Mouse (Mus musculus): ENCODE measurements around the gene Shf. TPM values are rescaled to one million over a fixed set of nuclear protein-coding genes. Genes with fewer than 3 reads are reported as not detected.

Gene Shf
- total RNA-seq, 4 experiments from 2014 or later: 56.6 to 66.5 (median 61.5) TPM

- DNase-seq (ENCODE audit: low spot score in 2 of 2): no peak
Measured at GRCm38 (mm10) chr2:122370101-122370750, 1.3 kb upstream of the Shf start.

DNA sequence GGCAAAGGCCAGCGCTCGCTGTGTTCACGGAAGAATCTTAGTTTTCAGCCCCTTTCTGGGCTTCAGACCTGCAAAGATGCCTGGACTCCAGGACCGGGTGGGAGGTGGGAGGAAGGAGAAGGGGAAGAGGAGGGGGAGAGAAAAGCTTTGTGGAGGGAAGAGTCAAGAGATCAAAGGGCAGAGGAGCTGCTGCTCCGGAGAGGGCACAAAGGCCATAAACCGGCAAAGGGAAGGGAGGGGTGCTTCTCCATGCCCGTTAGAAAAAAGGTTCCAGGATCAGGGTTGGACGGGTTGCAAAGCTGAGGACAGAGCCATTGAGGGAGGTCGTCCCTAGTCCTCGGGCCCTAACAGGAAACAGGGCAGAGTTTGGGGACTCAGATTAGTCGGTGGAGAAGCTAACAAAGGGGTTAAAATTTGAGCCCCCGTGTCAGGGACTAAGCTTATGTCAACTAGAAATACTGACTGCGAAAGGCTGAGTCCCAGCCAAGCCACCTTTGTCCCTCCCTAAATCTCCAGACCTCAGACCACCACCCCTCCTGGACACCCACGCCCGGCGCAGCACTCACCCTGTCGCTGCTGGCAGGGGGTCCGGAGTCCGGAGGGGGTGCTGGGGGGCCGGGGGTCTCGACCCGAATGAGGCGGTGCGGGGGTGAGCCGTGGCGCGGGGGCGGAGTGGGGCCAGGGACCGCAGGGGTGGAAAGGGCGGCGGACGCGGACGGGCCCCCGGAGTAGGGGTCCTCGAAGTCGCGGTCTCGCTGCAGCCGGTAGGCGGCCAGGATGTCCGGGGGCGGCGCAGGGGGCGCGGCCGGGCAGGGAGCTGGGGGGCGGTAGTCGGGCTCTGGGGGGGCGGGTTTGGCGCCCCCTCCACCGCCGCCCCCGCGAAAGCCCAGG, 636 bp downstream of the Shf start:
- DNase-seq (ENCODE audit: low spot score in 2 of 2): no peak

GRCm38 (mm10) chr2:122367701-122368080, 1.3 kb downstream of the Shf start:
- no peak for DNase-seq (ENCODE audit: low spot score in 2 of 2)

DNA sequence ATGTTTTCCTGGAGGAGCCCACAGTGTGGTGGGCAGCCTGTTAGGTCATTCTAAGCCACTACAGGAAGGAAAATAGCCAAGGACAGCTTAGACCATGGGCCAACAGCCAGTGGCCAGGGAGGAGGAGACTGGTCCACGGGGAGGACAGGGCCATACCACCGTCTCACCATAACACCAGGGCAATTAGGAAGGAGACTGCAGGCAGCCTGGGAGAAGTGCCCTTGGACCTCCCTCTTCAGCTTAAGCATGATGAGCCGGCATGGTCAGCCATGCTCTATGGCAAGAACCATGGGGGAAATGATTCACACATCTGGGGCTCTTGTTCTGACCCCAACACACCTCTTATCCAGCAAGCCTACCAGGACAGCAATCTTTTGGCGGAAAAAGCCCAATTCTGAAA, 1.8 kb downstream of the Shf start:
- DNase-seq (ENCODE audit: low spot score in 2 of 2): no peak

DNA sequence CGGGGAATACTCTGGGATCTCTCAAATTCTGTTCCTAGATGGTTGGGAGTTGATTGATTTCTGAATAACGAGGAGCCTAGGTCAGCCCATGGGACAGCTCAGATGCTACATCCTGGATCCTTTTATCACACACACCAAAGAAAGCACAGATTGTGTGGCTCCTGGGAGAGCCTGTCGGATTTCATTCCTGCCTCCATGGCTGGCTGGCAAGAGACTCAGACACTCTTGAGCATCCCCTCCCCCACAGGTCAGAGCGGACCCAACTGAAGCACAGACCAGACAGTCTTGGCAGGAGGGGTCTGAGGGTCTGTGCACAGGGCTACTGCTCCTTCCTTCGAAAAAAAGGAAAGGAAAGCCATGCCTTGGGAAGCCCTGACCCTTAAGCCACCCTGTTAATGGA, 2.3 kb downstream of the Shf start:
- no peak for DNase-seq (ENCODE audit: low spot score in 2 of 2)

DNA sequence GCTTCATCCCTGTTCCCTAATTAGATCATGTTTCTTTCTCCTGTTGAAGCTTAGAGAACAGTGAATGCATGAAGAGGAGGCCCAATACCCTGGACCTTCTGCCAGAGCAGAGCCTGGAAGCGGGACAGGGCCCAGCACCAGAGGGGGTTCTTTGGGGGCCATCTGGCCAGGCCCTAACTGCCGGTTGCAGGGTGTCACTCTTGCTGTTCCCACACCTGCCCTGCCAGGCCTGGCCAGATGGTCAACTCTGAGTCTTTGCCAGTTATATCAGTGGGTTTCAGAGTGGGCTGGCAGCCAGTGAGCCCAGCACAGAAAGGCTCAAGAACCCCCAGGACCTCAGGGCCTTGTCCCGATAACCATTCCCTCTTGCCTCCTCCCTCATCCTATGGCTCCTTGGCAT, 2.9 kb downstream of the Shf start:
- DNase-seq (ENCODE audit: low spot score in 2 of 2): no peak

- DNase-seq (ENCODE audit: low spot score in 2 of 2): no peak
Measured at GRCm38 (mm10) chr2:122365244-122365866, 3.6 kb downstream of the Shf start.

DNA sequence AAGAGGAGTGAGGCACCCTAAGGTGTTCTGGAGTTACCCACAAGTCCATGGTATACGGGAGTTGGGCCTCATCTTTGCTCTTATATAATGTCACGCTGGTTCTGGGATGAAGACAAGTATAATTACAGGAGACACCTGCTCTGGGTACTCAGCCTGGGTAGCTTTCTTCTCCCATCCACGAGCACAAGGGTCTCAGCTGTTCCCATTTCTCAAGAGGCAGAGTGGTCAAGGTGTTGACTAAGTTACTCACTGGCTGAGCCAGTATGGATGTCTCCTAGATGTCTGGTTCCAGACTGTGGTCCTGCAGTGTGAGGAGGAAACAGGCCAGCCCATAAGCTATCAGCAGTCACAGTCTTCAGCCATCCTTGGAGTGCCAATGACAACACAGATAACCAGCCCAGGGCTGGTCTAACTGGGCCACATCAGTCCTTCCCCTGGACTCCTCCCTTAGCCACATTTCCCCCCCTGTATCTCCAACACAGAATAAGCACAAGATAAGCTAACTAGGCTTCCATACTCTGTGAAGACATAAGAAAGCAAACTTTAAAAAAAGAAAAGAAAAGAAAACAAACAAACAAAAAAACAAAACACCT, 4.5 kb downstream of the Shf start:
- DNase-seq (ENCODE audit: low spot score in 2 of 2): no peak

DNA sequence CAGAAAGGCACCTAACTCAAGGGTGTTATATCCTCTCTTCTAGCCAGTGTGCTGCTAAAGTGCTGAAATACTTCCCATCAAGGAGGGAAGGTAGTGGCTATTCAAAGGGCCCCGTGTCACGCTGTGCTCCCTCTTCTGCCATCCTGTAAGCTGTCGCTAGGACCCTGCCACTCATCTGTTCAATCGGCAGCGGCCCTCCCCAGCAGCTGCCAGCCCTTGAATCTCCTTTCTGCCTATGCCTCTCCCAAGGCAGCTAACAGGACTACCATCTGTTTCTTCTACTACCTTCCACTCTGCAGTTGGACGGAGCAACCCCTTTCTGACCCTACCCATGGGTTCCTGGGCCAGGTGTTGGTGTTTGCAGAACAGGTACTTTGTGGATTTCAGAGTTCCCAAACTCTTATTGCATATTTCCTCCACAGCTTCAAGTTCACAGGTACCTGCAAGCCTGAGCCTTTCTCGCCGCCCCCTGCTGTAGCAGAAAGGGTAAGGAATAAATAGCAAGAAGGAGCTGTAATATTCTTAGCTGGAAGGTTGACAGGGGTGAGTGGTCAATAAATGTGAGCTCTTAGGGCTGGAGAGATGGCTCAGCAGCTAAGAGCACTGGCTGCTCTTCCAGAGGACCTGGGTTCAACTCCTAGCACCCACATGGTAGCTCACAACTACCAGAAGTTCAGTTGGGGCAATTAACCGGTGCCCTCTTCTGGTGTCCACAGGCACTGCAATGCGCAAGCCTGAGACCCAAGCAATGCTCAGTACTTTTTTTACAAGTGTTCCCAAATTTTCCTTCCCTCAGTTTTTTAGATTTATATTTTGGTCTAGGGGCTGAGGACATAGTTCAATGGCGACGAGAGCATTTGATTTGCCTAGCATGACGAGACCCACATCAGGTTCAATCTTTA, 6.1 kb downstream of the Shf start:
- no peak for DNase-seq (ENCODE audit: low spot score in 2 of 2)

DNA sequence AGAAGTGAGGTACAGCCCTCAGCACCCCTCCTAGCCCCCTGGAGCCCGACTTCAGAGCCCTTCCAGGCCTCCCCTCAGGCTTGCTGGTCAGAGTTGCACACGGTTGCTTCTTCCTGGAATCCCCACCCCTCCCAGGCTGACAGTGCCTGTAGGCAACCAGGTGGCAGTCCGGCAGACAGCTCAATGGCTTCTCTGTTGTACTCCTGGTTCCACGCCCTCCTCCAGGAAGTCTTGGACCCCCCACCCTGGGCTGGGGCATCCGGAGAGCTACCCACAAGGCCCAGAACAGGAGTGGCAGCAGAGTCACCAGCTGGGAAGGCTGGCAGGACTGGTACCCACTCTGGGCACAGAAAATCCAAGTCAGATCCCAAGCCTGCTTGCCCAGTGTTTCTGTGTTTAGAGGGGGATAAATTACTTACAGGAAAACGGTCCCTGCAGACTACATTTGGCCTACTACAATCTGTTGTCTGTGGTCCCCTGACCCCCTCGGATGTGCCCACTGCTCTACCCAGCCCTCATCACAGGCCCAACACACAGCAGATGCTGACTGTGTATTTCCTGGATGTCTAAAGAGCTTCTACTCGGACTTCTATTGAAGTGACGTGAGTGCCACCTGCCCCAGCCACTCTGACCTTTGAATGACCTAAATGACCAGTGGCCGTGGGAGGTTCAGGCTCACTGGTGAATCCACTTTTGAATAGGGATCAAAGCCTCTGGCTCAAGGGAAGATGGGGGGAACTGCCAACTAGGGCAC, 6.9 kb downstream of the Shf start:
- DNase-seq (ENCODE audit: low spot score in 2 of 2): no peak

GRCm38 (mm10) chr2:122361181-122361580, 7.8 kb downstream of the Shf start:
- DNase-seq (ENCODE audit: low spot score in 2 of 2): no peak

GRCm38 (mm10) chr2:122360310-122360709, 8.7 kb downstream of the Shf start:
- no peak for DNase-seq (ENCODE audit: low spot score in 2 of 2)

GRCm38 (mm10) chr2:122356187-122356586, 12.8 kb downstream of the Shf start:
- no peak for DNase-seq (ENCODE audit: low spot score in 2 of 2)

GRCm38 (mm10) chr2:122355389-122355788, 13.6 kb downstream of the Shf start:
- no peak for DNase-seq (ENCODE audit: low spot score in 2 of 2)

DNA sequence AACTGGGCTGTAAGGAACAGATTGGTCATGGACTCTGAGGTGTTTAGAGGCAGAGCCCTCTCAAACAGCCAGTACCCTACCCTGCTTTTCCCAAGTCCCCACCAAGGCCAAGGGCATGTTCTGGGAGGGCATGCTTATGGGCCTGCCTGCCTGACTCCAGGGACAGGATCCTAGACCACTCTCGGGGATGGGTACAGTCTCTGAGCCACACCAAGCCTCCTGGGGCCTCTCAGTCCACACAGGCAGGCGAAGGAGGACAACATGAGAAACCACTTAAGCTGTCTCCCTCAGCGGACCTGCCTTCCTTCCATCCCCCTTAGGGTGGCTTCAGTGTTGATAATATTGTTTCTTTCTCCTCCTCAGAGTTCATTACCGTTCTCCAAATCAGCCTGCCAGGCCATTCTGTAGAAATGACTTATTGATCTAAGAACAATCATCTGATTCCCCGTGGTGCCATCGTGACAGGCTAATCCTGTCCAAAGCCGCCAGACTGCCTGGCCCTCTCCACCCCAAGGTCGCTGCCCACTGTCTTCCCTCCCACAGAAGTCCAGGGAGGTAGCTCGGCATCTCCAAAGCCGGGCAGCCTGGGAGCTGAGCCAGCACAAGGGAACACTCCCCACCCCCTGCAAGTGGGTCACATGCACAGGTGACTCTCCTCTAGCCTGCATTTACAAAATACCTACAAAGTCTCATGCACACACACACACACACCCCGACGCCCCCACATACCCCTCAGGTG, 14.6 kb downstream of the Shf start:
- no peak for DNase-seq (ENCODE audit: low spot score in 2 of 2)

GRCm38 (mm10) chr2:122353765-122354164, 15.2 kb downstream of the Shf start:
- DNase-seq (ENCODE audit: low spot score in 2 of 2): no peak

GRCm38 (mm10) chr2:122352992-122353391, 16.0 kb downstream of the Shf start:
- DNase-seq (ENCODE audit: low spot score in 2 of 2): no peak

- peak in 1 of 2 experiments; percentile 68 for DNase-seq (ENCODE audit: low spot score in 2 of 2)
Measured at GRCm38 (mm10) chr2:122351931-122352329, 17.0 kb downstream of the Shf start.

GRCm38 (mm10) chr2:122351156-122351930, 17.6 kb downstream of the Shf start:
- DNase-seq (ENCODE audit: low spot score in 2 of 2): peak in 1 of 2 experiments; percentile 67

All from layer of hippocampus, adult 8-10 months (tissue).